Mouse (Mus musculus): ENCODE data around the gene Fstl4.
"Not testable (repeated sequence)": the region's sequence is repeated elsewhere in the genome, so short reads cannot be mapped to it uniquely, and the experiment has no call there.

Gene Fstl4

GRCm38 (mm10) chr11:53081310-53081709 lies 316.9 kb downstream of the Fstl4 start:
- no peak for DNase-seq (ENCODE audit: low read depth, low spot score)

- no peak for DNase-seq (ENCODE audit: low read depth, low spot score)
These were observed 320.9 kb downstream of the Fstl4 start for GRCm38 (mm10) chr11:53085367-53085766.

GRCm38 (mm10) chr11:53085858-53086565 lies 321.6 kb downstream of the Fstl4 start:
- DNase-seq (ENCODE audit: low read depth, low spot score), result no peak

- DNase-seq (ENCODE audit: low read depth, low spot score), result not testable (repeated sequence)
These were observed 323.5 kb downstream of the Fstl4 start for GRCm38 (mm10) chr11:53087896-53088295.

GRCm38 (mm10) chr11:53091596-53091995 lies 327.2 kb downstream of the Fstl4 start:
- DNase-seq (ENCODE audit: low read depth, low spot score), result no peak

- no peak for DNase-seq (ENCODE audit: low read depth, low spot score)
These were observed 332.4 kb downstream of the Fstl4 start for GRCm38 (mm10) chr11:53096871-53097270.

GRCm38 (mm10) chr11:53097331-53097730 lies 332.9 kb downstream of the Fstl4 start:
- peak; percentile 69 for DNase-seq (ENCODE audit: low read depth, low spot score)

- no peak for DNase-seq (ENCODE audit: low read depth, low spot score)
These were observed 333.4 kb downstream of the Fstl4 start for GRCm38 (mm10) chr11:53097870-53098269.

- DNase-seq (ENCODE audit: low read depth, low spot score), result no peak
These were observed 334.4 kb downstream of the Fstl4 start for GRCm38 (mm10) chr11:53098780-53099198.

GRCm38 (mm10) chr11:53099322-53099721 lies 334.9 kb downstream of the Fstl4 start:
- DNase-seq (ENCODE audit: low read depth, low spot score), result no peak

- DNase-seq (ENCODE audit: low read depth, low spot score), result no peak
These were observed 337.3 kb downstream of the Fstl4 start for GRCm38 (mm10) chr11:53101732-53102131.

GRCm38 (mm10) chr11:53103601-53104325 lies 339.3 kb downstream of the Fstl4 start:
- DNase-seq (ENCODE audit: low read depth, low spot score), result no peak

- DNase-seq (ENCODE audit: low read depth, low spot score), result no peak
These were observed 343.3 kb downstream of the Fstl4 start for GRCm38 (mm10) chr11:53107706-53108105.

- DNase-seq (ENCODE audit: low read depth, low spot score), result no peak
These were observed 344.4 kb downstream of the Fstl4 start for GRCm38 (mm10) chr11:53108798-53109197.

GRCm38 (mm10) chr11:53109701-53110467 lies 345.4 kb downstream of the Fstl4 start:
- no peak for DNase-seq (ENCODE audit: low read depth, low spot score)

- DNase-seq (ENCODE audit: low read depth, low spot score), result no peak
These were observed 351.3 kb downstream of the Fstl4 start for GRCm38 (mm10) chr11:53115711-53116110.

- DNase-seq (ENCODE audit: low read depth, low spot score), result no peak
These were observed 351.9 kb downstream of the Fstl4 start for GRCm38 (mm10) chr11:53116356-53116755.

GRCm38 (mm10) chr11:53118226-53118965 lies 354.0 kb downstream of the Fstl4 start:
- no peak for DNase-seq (ENCODE audit: low read depth, low spot score)

- DNase-seq (ENCODE audit: low read depth, low spot score), result no peak
These were observed 355.5 kb downstream of the Fstl4 start for GRCm38 (mm10) chr11:53119966-53120365.

GRCm38 (mm10) chr11:53121208-53121607 lies 356.8 kb downstream of the Fstl4 start:
- DNase-seq (ENCODE audit: low read depth, low spot score), result no peak

- DNase-seq (ENCODE audit: low read depth, low spot score), result no peak
These were observed 360.4 kb downstream of the Fstl4 start for GRCm38 (mm10) chr11:53124799-53125198.

- DNase-seq (ENCODE audit: low read depth, low spot score), result no peak
These were observed 362.2 kb downstream of the Fstl4 start for GRCm38 (mm10) chr11:53126660-53127059.

Measured in telencephalon, adult 2 months (tissue).